Mouse (Mus musculus) right cerebral cortex, postnatal 14 days (tissue): Measurements from ENCODE around the gene Adgrb3.
A peak's percentile ranks its signal among the peaks of the same experiment; 100 is the strongest.

ENCODE experiments used
- DNase-seq: peaks from one replicate; pipeline ENCODE4 v3.0.0; 2022

Adgrb3 gene

DNA sequence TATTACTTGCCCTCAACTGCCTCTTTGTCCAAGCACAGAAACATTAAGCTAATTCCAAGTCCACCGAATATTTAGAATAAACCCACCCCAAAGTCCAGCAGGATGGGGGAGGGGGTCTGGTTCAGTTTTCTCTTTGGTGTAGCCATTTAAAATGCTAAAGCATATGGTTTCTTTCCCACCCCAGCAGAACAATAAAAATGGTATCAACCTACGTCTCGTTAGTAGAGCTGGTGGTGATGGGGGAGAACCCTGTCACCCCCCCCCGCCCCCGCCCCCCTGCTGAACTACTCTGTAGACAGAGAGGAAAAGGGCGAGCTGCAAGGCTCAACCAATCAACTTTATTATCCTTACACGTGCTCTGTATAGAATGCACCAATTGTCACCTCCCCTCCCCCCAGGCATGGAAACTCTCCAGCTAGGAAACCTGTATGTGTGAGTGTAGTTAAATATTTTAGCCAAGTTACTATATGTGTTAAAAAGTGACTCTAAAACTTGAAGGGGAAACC is 600.2 kb downstream of the Adgrb3 start:
- peak; percentile 50 for DNase-seq

DNA sequence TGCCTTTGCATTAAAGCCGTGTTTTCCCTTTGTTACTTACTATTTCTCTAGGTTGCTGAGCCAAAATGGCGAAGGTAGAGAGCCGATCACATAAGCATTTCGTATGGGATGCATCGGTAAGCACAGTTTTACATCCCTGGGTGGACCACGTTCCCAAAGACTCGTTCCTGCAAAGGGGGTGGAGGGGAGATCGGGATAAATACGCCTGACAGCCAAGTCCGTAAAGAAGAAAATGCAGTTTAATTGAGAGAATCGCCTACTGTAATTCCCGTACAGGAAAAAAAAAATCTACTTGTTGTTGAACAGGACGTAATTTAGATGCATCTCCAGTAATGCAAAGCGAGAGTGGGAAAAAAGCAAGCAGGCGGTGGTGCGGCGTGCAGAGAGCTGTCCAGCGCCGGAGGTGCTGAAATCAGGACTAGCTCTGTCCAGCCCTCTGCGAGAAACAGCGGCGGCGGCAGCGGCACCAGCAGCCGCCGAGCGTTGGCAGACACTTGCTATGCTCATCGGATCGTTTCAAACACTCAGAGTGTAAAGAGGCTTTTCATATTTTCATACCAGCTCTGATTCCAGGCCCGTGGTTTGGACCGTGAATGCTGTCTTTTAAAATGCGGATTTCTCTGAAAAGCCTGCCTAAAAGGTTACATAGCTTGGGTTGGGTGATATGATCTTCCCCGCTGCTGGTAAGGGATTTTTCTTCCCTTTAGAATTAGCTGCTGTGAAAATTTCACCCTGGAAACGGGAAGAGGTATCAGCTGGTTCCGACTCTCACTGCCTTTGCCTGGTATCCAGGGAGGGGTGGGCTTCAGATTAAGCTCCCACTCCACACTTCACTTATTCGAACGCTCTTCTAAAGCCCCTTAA is 600.9 kb downstream of the Adgrb3 start:
- peak; percentile 72 for DNase-seq

DNA sequence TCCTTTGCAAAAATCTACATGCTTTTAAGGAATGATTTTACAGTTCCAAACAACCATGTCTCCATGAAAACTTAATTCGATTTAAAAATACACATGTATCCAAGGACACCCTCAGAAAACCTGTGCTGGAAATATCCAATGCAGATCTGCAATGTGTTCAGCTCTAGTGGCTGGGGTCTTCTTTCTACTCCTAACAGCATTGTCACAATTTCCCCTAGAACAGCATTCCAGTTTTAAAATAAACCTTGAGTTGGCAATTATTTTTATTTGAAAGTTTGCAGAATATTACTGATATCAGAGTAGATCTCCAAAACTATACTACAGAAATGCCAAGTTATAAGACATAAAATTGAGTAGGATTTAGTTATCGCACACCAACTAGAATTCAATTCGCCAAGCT is 601.6 kb downstream of the Adgrb3 start:
- no peak for DNase-seq

DNA sequence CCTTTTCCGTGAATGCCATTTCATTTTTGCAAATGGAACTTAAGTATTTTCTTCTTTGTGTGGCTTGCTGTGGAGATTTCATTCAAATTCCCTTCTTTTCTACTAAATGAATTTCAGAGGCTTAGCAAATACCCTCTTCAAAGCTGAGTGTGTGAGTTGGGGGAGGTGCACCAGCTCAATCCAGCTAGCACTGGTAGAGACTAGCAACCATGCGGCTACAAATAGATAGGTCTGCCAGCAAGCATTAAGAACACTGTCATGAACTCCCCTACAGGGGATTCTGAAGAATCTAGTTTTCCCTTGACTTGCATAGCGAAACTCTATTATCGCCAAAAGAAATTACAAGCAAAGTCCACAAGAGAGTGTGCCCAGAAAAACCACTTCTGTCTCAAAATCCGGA is 624.9 kb downstream of the Adgrb3 start:
- no peak for DNase-seq

- DNase-seq: no peak
Observed at GRCm38 (mm10) chr1:25199392-25199791, 630.1 kb downstream of the Adgrb3 start.

DNA sequence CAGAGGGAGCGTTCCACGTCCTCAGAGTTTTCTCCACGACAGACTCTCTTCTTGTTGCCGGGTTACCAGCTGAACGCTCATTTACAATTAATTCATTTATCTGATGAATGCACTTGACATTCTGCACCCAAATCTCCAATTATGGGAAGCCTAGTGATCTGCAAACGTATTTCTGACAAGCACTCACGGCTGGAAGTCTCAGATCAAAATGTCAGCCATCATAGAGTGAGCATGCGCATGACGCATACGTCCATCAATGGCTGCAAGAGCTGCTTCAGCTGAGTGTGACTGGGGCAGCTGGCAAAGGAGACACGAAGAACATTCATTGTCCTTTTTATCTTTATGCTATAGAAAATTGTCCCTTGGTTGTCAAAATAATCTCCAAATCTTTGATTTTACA is 637.5 kb downstream of the Adgrb3 start:
- no peak for DNase-seq

GRCm38 (mm10) chr1:25189261-25189660 is 640.2 kb downstream of the Adgrb3 start:
- DNase-seq: no peak

DNA sequence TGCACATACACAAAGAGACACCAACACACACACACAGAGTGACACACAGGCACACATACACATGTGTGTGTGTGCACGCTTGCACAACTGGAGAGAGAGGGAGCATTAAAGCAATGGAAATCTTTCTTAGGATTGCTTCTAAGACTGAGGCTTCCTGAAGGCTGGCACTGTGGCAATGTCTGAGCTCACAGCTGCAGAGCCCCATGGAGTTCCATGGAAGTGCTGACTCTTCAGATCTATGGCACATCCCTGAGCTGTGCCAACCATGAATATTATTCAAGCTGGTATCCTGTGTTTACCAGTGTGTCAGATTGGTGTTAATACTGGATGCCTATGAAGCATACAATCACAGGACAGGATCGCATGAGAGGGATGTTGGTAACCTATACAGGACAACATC is 643.6 kb downstream of the Adgrb3 start:
- DNase-seq: no peak

GRCm38 (mm10) chr1:25181881-25182280 is 647.6 kb downstream of the Adgrb3 start:
- no peak for DNase-seq

- DNase-seq: no peak
Observed at GRCm38 (mm10) chr1:25180615-25181014, 648.9 kb downstream of the Adgrb3 start.

- DNase-seq: no peak
Observed at GRCm38 (mm10) chr1:25179860-25180582, 649.5 kb downstream of the Adgrb3 start.

DNA sequence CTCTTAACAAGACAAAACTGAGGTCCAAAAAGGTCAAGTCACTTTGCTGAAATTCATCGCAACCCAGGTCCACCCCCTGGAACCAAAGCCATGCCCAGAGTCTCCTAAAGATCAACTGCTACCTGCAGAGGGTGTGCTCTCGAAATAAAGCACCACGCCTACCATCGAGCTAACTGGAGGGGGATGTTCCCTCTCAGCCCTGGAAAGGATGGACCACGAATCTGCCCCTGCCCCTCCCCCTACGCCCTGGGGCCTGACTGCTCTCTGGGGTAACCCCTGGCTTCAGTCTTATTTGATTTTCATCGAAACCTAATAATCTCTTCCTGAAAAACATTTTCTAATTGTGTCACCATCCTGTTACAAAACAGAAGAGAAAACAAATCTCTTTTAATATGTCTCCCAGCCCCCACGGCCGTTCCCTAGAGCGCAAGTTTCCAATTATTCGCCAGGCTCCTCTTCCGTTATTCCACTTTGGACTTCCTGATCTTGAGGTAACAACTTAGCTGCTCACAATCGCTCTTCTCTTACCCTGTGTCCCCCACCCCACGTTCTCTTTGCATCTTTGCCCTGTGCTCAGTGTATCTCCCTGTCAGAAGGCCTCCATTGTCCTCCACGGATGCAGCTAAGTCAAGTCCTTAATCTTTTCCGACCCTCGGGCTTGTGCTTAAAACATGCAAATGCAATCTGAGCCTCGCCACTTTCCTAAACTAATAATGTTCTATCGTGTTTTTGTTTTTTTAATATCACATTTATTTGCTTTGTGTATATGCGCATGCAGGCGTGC is 651.0 kb downstream of the Adgrb3 start:
- DNase-seq: no peak

DNA sequence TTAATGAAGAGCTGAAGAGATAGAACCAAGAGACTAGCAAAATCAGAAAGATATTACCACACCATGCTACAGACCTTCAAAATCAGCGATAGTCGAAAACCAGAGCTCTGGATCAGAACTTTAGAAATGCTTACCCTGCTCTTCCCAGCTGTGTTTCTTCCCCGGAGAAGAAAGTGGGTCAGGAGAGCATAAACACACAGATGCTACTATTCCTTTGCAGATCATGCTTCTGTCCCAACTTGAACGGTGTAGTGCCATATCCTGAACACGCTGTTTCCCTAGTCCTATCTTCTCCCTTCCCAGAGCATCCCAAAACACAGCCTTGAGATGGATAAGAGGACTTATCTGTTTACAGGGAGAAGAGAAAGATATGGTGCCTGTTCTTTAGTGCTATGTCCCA is 662.4 kb downstream of the Adgrb3 start:
- no peak for DNase-seq

DNA sequence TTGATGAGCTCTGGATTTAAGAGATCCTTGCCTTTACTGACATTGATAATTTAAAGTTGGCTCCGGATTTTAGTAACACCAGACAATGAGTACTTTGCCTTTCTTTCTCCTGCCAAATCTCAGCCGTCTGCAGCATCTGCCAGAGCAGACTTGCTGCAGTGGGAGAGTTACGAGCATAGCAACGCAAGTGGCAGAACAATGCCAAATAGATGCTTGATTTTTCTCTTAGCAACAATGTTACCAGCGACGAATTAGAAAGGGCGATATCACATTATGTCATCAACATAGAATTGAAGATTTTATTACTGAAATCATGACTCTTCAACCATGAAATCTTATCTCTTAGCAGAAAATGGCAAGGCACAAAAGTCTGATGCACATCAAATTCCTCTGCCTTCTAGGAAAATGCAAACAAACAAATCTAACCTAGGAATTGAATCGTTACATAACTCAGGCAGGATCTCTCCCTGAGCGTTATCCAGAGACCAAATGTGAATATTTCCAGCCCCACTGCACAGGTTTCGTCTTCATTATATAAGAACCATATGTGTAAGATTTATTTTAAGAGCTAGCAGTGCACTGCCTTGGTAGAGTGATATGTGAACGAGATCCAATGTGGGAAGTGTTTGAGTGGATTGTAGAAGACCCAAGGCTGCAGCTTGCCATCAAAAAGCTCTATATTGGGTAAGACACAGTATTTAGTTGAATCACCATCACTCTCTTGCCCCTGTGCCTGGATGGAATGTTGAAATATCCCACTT is 663.3 kb downstream of the Adgrb3 start:
- no peak for DNase-seq

GRCm38 (mm10) chr1:25163561-25163960 is 665.9 kb downstream of the Adgrb3 start:
- no peak for DNase-seq

- no peak for DNase-seq
Observed at GRCm38 (mm10) chr1:25146206-25146605, 683.3 kb downstream of the Adgrb3 start.

DNA sequence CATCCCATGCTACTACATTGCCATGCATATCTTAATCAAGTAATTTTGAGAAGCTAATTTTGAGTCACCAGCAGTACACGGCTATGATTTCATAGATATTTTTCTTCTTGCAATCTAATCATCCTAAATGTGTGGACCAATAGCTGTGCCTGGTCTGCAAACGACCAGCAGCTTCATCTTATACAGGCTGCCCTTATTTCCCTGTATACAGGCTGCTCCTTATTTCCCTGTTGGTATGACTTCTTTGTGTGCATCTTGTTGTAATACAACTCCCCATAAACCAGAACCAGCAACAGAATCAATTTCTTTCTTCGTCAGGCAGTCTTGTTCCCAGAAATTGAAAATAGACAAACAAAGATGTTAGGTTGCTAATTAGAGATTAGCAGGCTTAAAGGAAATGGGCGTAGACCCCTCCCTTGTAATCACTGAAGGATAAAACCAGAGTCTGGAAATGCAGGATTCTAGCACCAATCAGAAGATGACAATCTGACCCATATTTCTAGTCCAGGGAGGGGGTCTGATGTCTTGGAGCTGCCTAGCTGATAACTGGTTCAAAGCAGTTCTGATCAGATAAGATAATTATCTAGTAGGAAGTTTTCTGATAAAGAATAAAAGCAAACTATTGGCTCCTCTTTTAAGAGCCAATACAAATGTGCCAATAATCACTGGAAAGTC is 697.2 kb downstream of the Adgrb3 start:
- no peak for DNase-seq

DNA sequence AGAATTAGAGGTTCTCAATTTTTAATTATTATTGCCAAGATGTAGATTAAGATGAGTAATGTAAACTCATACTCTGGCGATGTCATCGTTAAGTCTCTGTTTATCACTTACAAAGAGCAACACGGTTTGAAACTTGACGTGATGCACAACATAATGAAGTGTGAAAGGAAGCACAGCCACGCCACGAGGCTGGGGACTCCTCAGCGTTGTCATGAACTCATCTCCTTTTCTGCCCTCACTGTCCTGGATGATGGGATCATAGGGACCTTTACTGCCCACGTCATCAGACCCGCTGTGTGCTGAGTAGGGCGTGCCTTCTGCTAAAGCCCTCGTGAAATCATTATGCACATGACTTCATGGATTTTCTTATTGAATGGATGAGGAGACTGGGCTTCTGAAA is 714.0 kb downstream of the Adgrb3 start:
- no peak for DNase-seq

GRCm38 (mm10) chr1:25107500-25108101 is 721.9 kb downstream of the Adgrb3 start:
- DNase-seq: no peak

DNA sequence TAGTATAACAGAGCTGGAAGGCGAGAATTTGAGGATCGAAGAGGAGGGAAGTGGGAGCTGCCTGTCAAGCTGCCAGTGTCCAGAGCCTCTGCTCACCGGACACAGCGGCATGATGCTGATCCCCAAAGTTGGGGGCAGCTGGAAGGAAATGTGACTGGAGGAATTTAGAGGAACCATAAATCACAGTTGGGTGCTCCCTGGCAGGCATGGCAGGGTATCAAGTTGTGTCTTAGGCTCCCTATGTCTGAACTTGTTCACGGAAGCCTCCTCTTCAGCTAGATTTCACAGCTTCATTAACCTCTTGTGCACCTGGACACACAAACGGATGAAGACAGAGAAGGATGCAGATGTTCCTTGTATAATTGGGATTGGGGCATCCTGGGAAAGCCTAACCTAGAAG is 722.8 kb downstream of the Adgrb3 start:
- no peak for DNase-seq

DNA sequence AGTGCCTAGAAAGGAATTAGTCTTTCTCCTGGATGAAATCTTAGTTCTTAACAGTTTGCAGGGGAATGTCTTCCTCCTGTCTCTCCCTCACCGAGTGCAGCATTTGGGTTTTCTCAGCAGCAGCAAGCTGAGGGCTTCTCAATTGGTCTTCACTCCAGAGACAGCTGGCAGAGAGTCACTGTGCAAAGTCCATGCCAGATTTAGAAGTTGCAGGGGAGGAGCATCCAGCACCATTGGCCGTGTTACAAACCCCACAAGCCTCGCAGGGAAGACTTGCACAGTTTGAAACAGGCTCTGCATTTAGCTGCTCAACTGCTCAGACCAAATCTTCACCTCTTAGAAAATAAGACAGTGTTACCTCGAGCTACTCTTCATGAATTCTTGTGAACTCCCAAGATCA is 724.1 kb downstream of the Adgrb3 start:
- peak; percentile 68 for DNase-seq
